Mouse (Mus musculus): ENCODE measurements at regions not wholly inside any gene's neighbourhood (a gene's known extent, or its start where the extent isn't known, plus 50 kb on each side); places are given as distances from the start of the nearest gene placed in this dataset.

DNA sequence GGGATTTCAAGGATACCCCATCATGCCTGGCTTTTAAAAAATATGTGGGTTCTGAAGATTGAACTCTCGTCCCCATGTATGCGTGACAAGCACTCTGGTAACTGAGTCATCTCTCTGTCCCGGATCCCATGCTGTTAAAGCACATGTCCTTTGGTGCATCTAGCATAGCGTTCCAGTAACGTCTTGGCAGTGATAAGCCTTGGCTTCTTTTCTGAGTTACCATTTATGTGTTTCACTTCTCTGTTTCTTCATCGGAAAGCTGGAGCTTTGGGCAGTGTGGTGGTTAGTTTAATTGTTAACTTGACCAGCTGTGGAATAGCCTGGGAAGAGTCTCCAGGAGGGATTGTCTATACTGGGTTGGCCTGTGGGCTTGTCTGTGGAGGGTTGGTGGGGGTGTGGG, 115.7 kb upstream of the Cxcr4 start:
- TF ChIP-seq CTCF (IDR thresholded peaks at IDR 0.05; ENCODE audit: control insufficient read depth, insufficient read depth, insufficient replicate concordance, low read depth, low read length) (no peak), POLR2A (IDR thresholded peaks at IDR 0.05; ENCODE audit: control insufficient read depth, low read depth, low read length) (no peak)
